Mouse (Mus musculus) neural tube, embryonic 11.5 days (tissue): ENCODE data around the gene Gm42742. TPM values are rescaled to one million over a fixed set of nuclear protein-coding genes. Genes with fewer than 3 reads are reported as not detected.

ENCODE experiments used
- ATAC-seq: fragments of 200-750 bp; cut with Nextera tagmentation; 2 replicates; pipeline ENCODE4 v1.8.0; 2017; ENCODE audit warnings: moderate number of reproducible peaks, mild to moderate bottlenecking, moderate TSS enrichment, moderate library complexity; ENCODE audit not compliant: insufficient read depth, low FRiP score, low TSS enrichment
- DNase-seq: peaks from one replicate; pipeline ENCODE4 v3.0.0-alpha.2; 2015; ENCODE audit warnings: low spot score
- H3K27ac ChIP-seq: fragments of 300-500 bp; sonication (generic); 2 replicates; pipeline ENCODE4 v1.5.1; 2014; ENCODE audit warnings: low read depth, mild to moderate bottlenecking, low read length
- H3K27me3 ChIP-seq: fragments of 300-500 bp; sonication (generic); 2 replicates; pipeline ENCODE4 v1.6.1; 2014; ENCODE audit warnings: mild to moderate bottlenecking, low read length, mixed read lengths; ENCODE audit not compliant: control insufficient read depth, insufficient read depth
- H3K36me3 ChIP-seq: fragments of 300-500 bp; sonication (generic); 2 replicates; pipeline ENCODE4 v1.6.1; 2014; ENCODE audit warnings: mild to moderate bottlenecking, low read length, moderate library complexity, mixed read lengths; ENCODE audit not compliant: control insufficient read depth, insufficient read depth
- H3K4me1 ChIP-seq: fragments of 300-500 bp; sonication (generic); 2 replicates; pipeline ENCODE4 v1.6.1; 2014; ENCODE audit warnings: low read length, mixed read lengths; ENCODE audit not compliant: control insufficient read depth, insufficient read depth
- H3K4me2 ChIP-seq: fragments of 300-500 bp; sonication (generic); 2 replicates; pipeline ENCODE4 v1.6.1; 2014; ENCODE audit warnings: low read depth, mild to moderate bottlenecking, moderate library complexity
- H3K4me3 ChIP-seq: fragments of 300-500 bp; sonication (generic); 2 replicates; pipeline ENCODE4 v1.5.1; 2014; ENCODE audit warnings: low read depth, low read length
- H3K9ac ChIP-seq: fragments of 300-500 bp; sonication (generic); 2 replicates; pipeline ENCODE4 v1.6.1; 2014; ENCODE audit warnings: mild to moderate bottlenecking, low read length
- H3K9me3 ChIP-seq: fragments of 300-500 bp; sonication (generic); 2 replicates; pipeline ENCODE4 v1.6.1; 2016; ENCODE audit warnings: low read length; ENCODE audit not compliant: control insufficient read depth
- WGBS: fragments of 180-500 bp; shearing (Covaris S2); extraction: QIAGEN DNeasy Blood & Tissue Kit; methylation state at CpG from one replicate; pipeline ENCODE4 v1.1.7; 2014; 5-methylcytosine and 5-hydroxymethylcytosine counted together
- polyA plus RNA-seq: library from polyadenylated mRNA; unstranded; fragments of >200 nt; fragmentation: Nextera tagmentation; extraction: Ambion mirVana; gene quantifications from 2 replicates; pipeline ENCODE4 v1.2.1, GENCODE M21; 2014

The Gm42742 gene
- polyA plus RNA-seq = 14.3 and 19.4 TPM in 2 replicates

- peak within 1 kb of the TSS; percentile 70 for H3K9ac ChIP-seq
- H3K4me3 ChIP-seq = peak within 1 kb of the TSS; percentile 38
- peak within 1 kb of the TSS; percentile 47; the same call in 1 of the 2 replicates for H3K27ac ChIP-seq
- no peaks in the 10 kb centered on the region for H3K27me3 ChIP-seq
- ATAC-seq (no peak), DNase-seq (peak; percentile 60)
- peaks cover 12% of the 10 kb centered on the region for H3K36me3 ChIP-seq
- H3K9me3 ChIP-seq = no peaks in the 10 kb centered on the region
- WGBS = 2% methylated on average over 28 of the region's 37 CpGs
- peak within 1 kb of the TSS; percentile 84 for H3K4me2 ChIP-seq
- H3K4me1 ChIP-seq = peaks cover 37% of the 10 kb centered on the region
Observed at GRCm38 (mm10) chr7:127020901-127021562, at the start of gene Gm42742, which contains the start of gene Prrt2. TSS of gene Gm42742 (minus strand) at chr7:127021097. TSS of gene Prrt2 (minus strand) at chr7:127021211.

GRCm38 (mm10) chr7:127066317-127066716 is 45.4 kb upstream of the Gm42742 start:
- Histone ChIP-seq H3K4me3 (no peak overlapping the region), H3K4me1 (no peaks in the 10 kb centered on the region), H3K27ac (no peak overlapping the region), H3K9me3 (no peaks in the 10 kb centered on the region), H3K36me3 (no peaks in the 10 kb centered on the region), H3K4me2 (no peak overlapping the region), H3K9ac (no peak overlapping the region), H3K27me3 (no peaks in the 10 kb centered on the region)
- WGBS = 77% methylated on average over 4 of the region's 4 CpGs
- ATAC-seq (no peak), DNase-seq (no peak)

GRCm38 (mm10) chr7:127065538-127065937 is 44.6 kb upstream of the Gm42742 start:
- no peaks in the 10 kb centered on the region for H3K27me3 ChIP-seq
- no peaks in the 10 kb centered on the region for H3K4me1 ChIP-seq
- no peaks in the 10 kb centered on the region for H3K36me3 ChIP-seq
- ATAC-seq (no peak), DNase-seq (no peak)
- no peak overlapping the region for H3K4me3 ChIP-seq
- 86% methylated on average over 6 of the region's 6 CpGs for WGBS
- no peak overlapping the region for H3K9ac ChIP-seq
- no peak overlapping the region for H3K27ac ChIP-seq
- H3K4me2 ChIP-seq = no peak overlapping the region
- no peaks in the 10 kb centered on the region for H3K9me3 ChIP-seq

GRCm38 (mm10) chr7:127055026-127055585 is 34.2 kb upstream of the Gm42742 start:
- Histone ChIP-seq H3K4me3 (no peak overlapping the region), H3K27ac (no peak overlapping the region), H3K27me3 (no peaks in the 10 kb centered on the region), H3K4me1 (no peaks in the 10 kb centered on the region), H3K9me3 (no peaks in the 10 kb centered on the region), H3K36me3 (no peaks in the 10 kb centered on the region), H3K4me2 (no peak overlapping the region), H3K9ac (no peak overlapping the region)
- WGBS = 73% methylated on average over 5 of the region's 5 CpGs
- ATAC-seq = no peak
- DNase-seq = no peak

GRCm38 (mm10) chr7:127041851-127042672 is 21.2 kb upstream of the Gm42742 start, which contains the start of gene Kif22:
TSS of gene Kif22 (minus strand) at chr7:127042471.
- Histone ChIP-seq H3K27me3 (no peaks in the 10 kb centered on the region), H3K4me3 (peak within 1 kb of the TSS; percentile 94), H3K27ac (0 out of 2 replicates have a peak within 1 kb of the TSS, but pooled peaks have one; percentile 17), H3K9me3 (no peaks in the 10 kb centered on the region), H3K4me1 (peaks cover 4% of the 10 kb centered on the region; the same call in 1 of the 2 replicates), H3K36me3 (no peaks in the 10 kb centered on the region), H3K9ac (peak within 1 kb of the TSS; percentile 81), H3K4me2 (peak within 1 kb of the TSS; percentile 85)
- peak; percentile 90 for DNase-seq
- under 1% methylated on average over 53 of the region's 53 CpGs for WGBS
- peak; percentile 81 for ATAC-seq

GRCm38 (mm10) chr7:127031244-127031643 is 10.3 kb upstream of the Gm42742 start:
- Histone ChIP-seq H3K9me3 (no peaks in the 10 kb centered on the region), H3K27ac (no peak overlapping the region), H3K4me2 (no peak overlapping the region), H3K4me3 (no peak overlapping the region), H3K4me1 (peaks cover 7% of the 10 kb centered on the region), H3K27me3 (no peaks in the 10 kb centered on the region), H3K9ac (no peak overlapping the region), H3K36me3 (peaks cover 27% of the 10 kb centered on the region)
- DNase-seq = no peak
- ATAC-seq = no peak
- 60% methylated on average over 1 of the region's 1 CpGs for WGBS

- peaks cover 27% of the 10 kb centered on the region for H3K36me3 ChIP-seq
- H3K4me3 ChIP-seq = no peak overlapping the region
- peaks cover 7% of the 10 kb centered on the region for H3K4me1 ChIP-seq
- ATAC-seq = no peak
- no peak overlapping the region for H3K9ac ChIP-seq
- no peaks in the 10 kb centered on the region for H3K27me3 ChIP-seq
- no peaks in the 10 kb centered on the region for H3K9me3 ChIP-seq
- no peak for DNase-seq
- H3K27ac ChIP-seq = no peak overlapping the region
- H3K4me2 ChIP-seq = no peak overlapping the region
- WGBS = 100% methylated on average over 1 of the region's 1 CpGs
Observed at GRCm38 (mm10) chr7:127030172-127030571, 9.3 kb upstream of the Gm42742 start.

- H3K27ac ChIP-seq = peak overlapping the region; percentile 63
- peaks cover 23% of the 10 kb centered on the region for H3K36me3 ChIP-seq
- H3K9ac ChIP-seq = peak overlapping the region; percentile 26
- no peaks in the 10 kb centered on the region for H3K9me3 ChIP-seq
- peak overlapping the region; percentile 42 for H3K4me2 ChIP-seq
- 78% methylated on average over 8 of the region's 8 CpGs for WGBS
- ATAC-seq (peak; percentile 5; the same call in 1 of the 2 replicates), DNase-seq (no peak)
- H3K4me1 ChIP-seq = peaks cover 29% of the 10 kb centered on the region
- no peaks in the 10 kb centered on the region for H3K27me3 ChIP-seq
- H3K4me3 ChIP-seq = peak overlapping the region; percentile 99
Observed at GRCm38 (mm10) chr7:127027885-127028284, 7.0 kb upstream of the Gm42742 start.
